Mouse (Mus musculus) kidney, adult 18-20 months (tissue): Measurements from ENCODE around the gene Nelfb.
A peak's percentile ranks its signal among the peaks of the same experiment; 100 is the strongest.

Experiments
- DNase-seq: peaks from one replicate; pipeline ENCODE4 v3.0.0; 2021

The Nelfb gene

GRCm38 (mm10) chr2:25229582-25229981, 18.3 kb upstream of the Nelfb start:
- no peak for DNase-seq

- DNase-seq, result no peak
Measured at GRCm38 (mm10) chr2:25228995-25229530, 17.8 kb upstream of the Nelfb start.

- DNase-seq, result peak; percentile 88
Measured at GRCm38 (mm10) chr2:25228431-25228889, 17.2 kb upstream of the Nelfb start.

GRCm38 (mm10) chr2:25227406-25227805, 16.1 kb upstream of the Nelfb start:
- DNase-seq, result no peak

- DNase-seq, result no peak
Measured at GRCm38 (mm10) chr2:25226864-25227263, 15.6 kb upstream of the Nelfb start.

- no peak for DNase-seq
Measured at GRCm38 (mm10) chr2:25225811-25226379, 14.6 kb upstream of the Nelfb start.

GRCm38 (mm10) chr2:25224766-25225752, 13.8 kb upstream of the Nelfb start:
- peak; percentile 96 for DNase-seq

GRCm38 (mm10) chr2:25224492-25224765, 13.1 kb upstream of the Nelfb start, which contains the start of gene Tubb4b:
Tubb4b (minus strand) TSS chr2:25224702.
- DNase-seq, result no peak

- DNase-seq, result peak; percentile 84
Measured at GRCm38 (mm10) chr2:25223681-25224491, 12.6 kb upstream of the Nelfb start.

GRCm38 (mm10) chr2:25221331-25221772, 10.1 kb upstream of the Nelfb start:
- no peak for DNase-seq

- DNase-seq, result no peak
Measured at GRCm38 (mm10) chr2:25218445-25218844, 7.2 kb upstream of the Nelfb start, which contains the start of gene Fam166a. Fam166a (plus strand) TSS chr2:25218745.

- DNase-seq, result no peak
Measured at GRCm38 (mm10) chr2:25217666-25218065, 6.4 kb upstream of the Nelfb start.

GRCm38 (mm10) chr2:25214444-25214843, 3.2 kb upstream of the Nelfb start, which contains the start of gene Stpg3:
Stpg3 (minus strand) TSS chr2:25214637.
- no peak for DNase-seq

GRCm38 (mm10) chr2:25213266-25213865, 2.1 kb upstream of the Nelfb start:
- DNase-seq, result no peak

GRCm38 (mm10) chr2:25210686-25211085, 603 bp downstream of the Nelfb start:
- no peak for DNase-seq

GRCm38 (mm10) chr2:25207593-25207992, 3.7 kb downstream of the Nelfb start:
- DNase-seq, result no peak

- DNase-seq, result no peak
Measured at GRCm38 (mm10) chr2:25203631-25204214, 7.6 kb downstream of the Nelfb start.

GRCm38 (mm10) chr2:25200631-25201030, 10.7 kb downstream of the Nelfb start:
- no peak for DNase-seq

GRCm38 (mm10) chr2:25197946-25198345, 13.3 kb downstream of the Nelfb start:
- DNase-seq, result no peak

- DNase-seq, result no peak
Measured at GRCm38 (mm10) chr2:25197191-25197590, 14.1 kb downstream of the Nelfb start.

- DNase-seq, result peak; percentile 84
Measured at GRCm38 (mm10) chr2:25196172-25196954, 14.9 kb downstream of the Nelfb start, which contains the start of gene Tor4a. Tor4a (minus strand) TSS chr2:25196886.
